Mouse (Mus musculus): ENCODE data around the gene Defb22. TPM values are rescaled to one million over a fixed set of nuclear protein-coding genes. Genes with fewer than 3 reads are reported as not detected.
A peak's percentile ranks its signal among the peaks of the same experiment; 100 is the strongest.

Gene Defb22
- total RNA-seq, 2 experiments from 2014 or later: not detected

- peak; percentile 69 for ATAC-seq (replicated peaks; ENCODE audit: low FRiP score, low TSS enrichment, poor library complexity, severe bottlenecking)
These were observed 43.3 kb downstream of the Defb22 start for GRCm38 (mm10) chr2:152446642-152447041.

- no peak for ATAC-seq (replicated peaks; ENCODE audit: low FRiP score, low TSS enrichment, poor library complexity, severe bottlenecking)
These were observed 46.7 kb downstream of the Defb22 start for GRCm38 (mm10) chr2:152443281-152443680.

GRCm38 (mm10) chr2:152442322-152442721 lies 47.6 kb downstream of the Defb22 start:
- no peak for ATAC-seq (replicated peaks; ENCODE audit: low FRiP score, low TSS enrichment, poor library complexity, severe bottlenecking)

GRCm38 (mm10) chr2:152439833-152440232 lies 50.1 kb downstream of the Defb22 start:
- ATAC-seq (replicated peaks; ENCODE audit: low FRiP score, low TSS enrichment, poor library complexity, severe bottlenecking): no peak

GRCm38 (mm10) chr2:152438963-152439362 lies 51.0 kb downstream of the Defb22 start:
- ATAC-seq (replicated peaks; ENCODE audit: low FRiP score, low TSS enrichment, poor library complexity, severe bottlenecking): peak; percentile 51; the same call in 1 of the 2 replicates

DNA sequence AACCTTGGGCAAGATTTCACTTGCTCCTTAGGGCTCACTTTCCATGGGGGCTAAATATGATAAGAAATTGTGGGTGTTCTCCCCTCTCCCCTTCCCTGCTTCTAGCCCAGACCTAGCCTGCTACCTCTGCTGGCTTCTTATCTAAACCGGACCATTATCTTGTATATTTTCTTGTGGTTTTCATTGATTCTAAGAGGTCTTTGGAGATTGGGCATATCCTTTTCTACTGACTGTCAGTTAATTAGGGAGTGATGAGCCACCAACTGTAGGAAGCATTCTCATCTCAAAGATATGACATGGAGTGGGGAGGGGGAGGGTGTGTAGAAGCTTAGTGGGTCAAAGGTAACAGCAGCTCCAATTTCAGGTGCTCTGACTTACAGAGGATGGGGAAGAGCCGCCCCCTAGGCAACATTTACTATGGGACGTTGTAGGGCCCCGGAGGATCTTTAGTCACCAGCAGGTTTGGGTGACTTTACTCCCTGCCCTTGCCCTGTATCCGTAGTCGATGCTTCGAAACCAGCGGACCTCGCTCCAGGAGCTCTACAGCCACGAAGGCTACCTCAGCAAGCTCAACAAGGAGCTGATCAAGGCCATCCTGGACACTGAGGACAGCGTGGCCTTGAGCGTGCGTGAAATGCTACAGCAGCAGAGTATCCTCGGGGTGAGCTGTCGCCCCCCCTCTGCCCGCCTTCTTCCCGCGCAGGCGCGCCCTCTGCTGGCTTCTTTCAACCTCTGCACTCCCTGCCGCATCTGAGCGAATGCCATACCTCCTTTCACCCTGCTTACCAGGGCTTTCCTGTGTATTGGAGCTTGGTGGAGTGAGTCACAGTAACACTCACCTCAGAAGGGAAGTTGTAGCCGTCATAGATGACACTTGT lies 52.7 kb downstream of the Defb22 start:
- ATAC-seq (replicated peaks; ENCODE audit: low FRiP score, low TSS enrichment, poor library complexity, severe bottlenecking): peak; percentile 88

- ATAC-seq (replicated peaks; ENCODE audit: low FRiP score, low TSS enrichment, poor library complexity, severe bottlenecking): no peak
These were observed 53.5 kb downstream of the Defb22 start for GRCm38 (mm10) chr2:152436405-152436901.

Other genes starting within 250 kb of the Defb22 start
- 23.5 and 27.8 TPM in 2 replicates for gene Tbc1d20, start 196.3 kb downstream of the Defb22 start, total RNA-seq (2014; fragmentation: Nextera tagmentation)
- 11.7 and 12.0 TPM in 2 replicates for gene Tbc1d20, start 196.3 kb downstream of the Defb22 start, total RNA-seq (2017)
- 120 and 125 TPM in 2 replicates for gene Rbck1, start 157.5 kb downstream of the Defb22 start, total RNA-seq (2014; fragmentation: Nextera tagmentation)
- gene Rbck1, start 157.5 kb downstream of the Defb22 start, total RNA-seq (2017): 50.3 and 57.0 TPM in 2 replicates
- gene Trib3, start 146.1 kb downstream of the Defb22 start, total RNA-seq (2014; fragmentation: Nextera tagmentation): 1.0 TPM in 1 of 2 replicates, not detected in the other
- gene Trib3, start 146.1 kb downstream of the Defb22 start, total RNA-seq (2017): not detected in 2 replicates
- not detected in 2 replicates for gene Nrsn2, start 113.5 kb downstream of the Defb22 start, total RNA-seq (2014; fragmentation: Nextera tagmentation)
- not detected in 2 replicates for gene Nrsn2, start 113.5 kb downstream of the Defb22 start, total RNA-seq (2017)
- gene Sox12, start 92.1 kb downstream of the Defb22 start, total RNA-seq (2014; fragmentation: Nextera tagmentation): 22.9 and 25.1 TPM in 2 replicates
- gene Sox12, start 92.1 kb downstream of the Defb22 start, total RNA-seq (2017): 2.4 and 7.7 TPM in 2 replicates
- gene Zcchc3, start 75.1 kb downstream of the Defb22 start, total RNA-seq (2014; fragmentation: Nextera tagmentation): 10.1 and 11.2 TPM in 2 replicates
- 6.6 and 7.8 TPM in 2 replicates for gene Zcchc3, start 75.1 kb downstream of the Defb22 start, total RNA-seq (2017)
- not detected in 2 replicates for gene 6820408C15Rik, start 74.6 kb downstream of the Defb22 start, total RNA-seq (2014; fragmentation: Nextera tagmentation)
- not detected in 2 replicates for gene 6820408C15Rik, start 74.6 kb downstream of the Defb22 start, total RNA-seq (2017)
- gene Defb23, start 25.5 kb downstream of the Defb22 start, total RNA-seq (2014; fragmentation: Nextera tagmentation): not detected in 2 replicates
- gene Defb23, start 25.5 kb downstream of the Defb22 start, total RNA-seq (2017): not detected in 2 replicates
- gene Defb20, start 13.1 kb downstream of the Defb22 start, total RNA-seq (2014; fragmentation: Nextera tagmentation): not detected in 2 replicates
- not detected in 2 replicates for gene Defb20, start 13.1 kb downstream of the Defb22 start, total RNA-seq (2017)
- gene Defb26, start 21.6 kb upstream of the Defb22 start, total RNA-seq (2014; fragmentation: Nextera tagmentation): not detected in 2 replicates
- not detected in 2 replicates for gene Defb26, start 21.6 kb upstream of the Defb22 start, total RNA-seq (2017)
- gene Defb28, start 28.1 kb upstream of the Defb22 start, total RNA-seq (2014; fragmentation: Nextera tagmentation): not detected in 2 replicates
- gene Defb28, start 28.1 kb upstream of the Defb22 start, total RNA-seq (2017): not detected in 2 replicates
- not detected in 2 replicates for gene Defb29, start 50.0 kb upstream of the Defb22 start, total RNA-seq (2014; fragmentation: Nextera tagmentation)
- not detected in 2 replicates for gene Defb29, start 50.0 kb upstream of the Defb22 start, total RNA-seq (2017)
- gene Gm17416, start 79.2 kb upstream of the Defb22 start, total RNA-seq (2014; fragmentation: Nextera tagmentation): not detected in 2 replicates
- gene Gm17416, start 79.2 kb upstream of the Defb22 start, total RNA-seq (2017): not detected in 2 replicates
- gene Defb21, start 82.6 kb upstream of the Defb22 start, total RNA-seq (2014; fragmentation: Nextera tagmentation): not detected in 2 replicates
- gene Defb21, start 82.6 kb upstream of the Defb22 start, total RNA-seq (2017): not detected in 2 replicates
- gene Defb19, start 90.2 kb upstream of the Defb22 start, total RNA-seq (2014; fragmentation: Nextera tagmentation): not detected in 2 replicates
- gene Defb19, start 90.2 kb upstream of the Defb22 start, total RNA-seq (2017): not detected in 2 replicates
- not detected in 2 replicates for gene Defb45, start 109.3 kb upstream of the Defb22 start, total RNA-seq (2014; fragmentation: Nextera tagmentation)
- not detected in 2 replicates for gene Defb45, start 109.3 kb upstream of the Defb22 start, total RNA-seq (2017)
- gene Defb36, start 114.2 kb upstream of the Defb22 start, total RNA-seq (2014; fragmentation: Nextera tagmentation): not detected in 2 replicates
- gene Defb36, start 114.2 kb upstream of the Defb22 start, total RNA-seq (2017): not detected in 2 replicates
- gene Defb25, start 132.9 kb upstream of the Defb22 start, total RNA-seq (2014; fragmentation: Nextera tagmentation): not detected in 2 replicates
- gene Defb25, start 132.9 kb upstream of the Defb22 start, total RNA-seq (2017): not detected in 2 replicates
- 4.9 TPM in 1 of 2 replicates, not detected in the other for gene Rem1, start 136.8 kb upstream of the Defb22 start, total RNA-seq (2014; fragmentation: Nextera tagmentation)
- gene Rem1, start 136.8 kb upstream of the Defb22 start, total RNA-seq (2017): not detected in 2 replicates
- 66.9 and 68.1 TPM in 2 replicates for gene H13, start 179.3 kb upstream of the Defb22 start, total RNA-seq (2014; fragmentation: Nextera tagmentation)
- gene H13, start 179.3 kb upstream of the Defb22 start, total RNA-seq (2017): 56.1 and 69.1 TPM in 2 replicates
- gene Mcts2, start 196.9 kb upstream of the Defb22 start, total RNA-seq (2014; fragmentation: Nextera tagmentation): 12.5 and 20.3 TPM in 2 replicates
- gene Mcts2, start 196.9 kb upstream of the Defb22 start, total RNA-seq (2017): 5.8 and 6.2 TPM in 2 replicates
- gene Id1, start 246.1 kb upstream of the Defb22 start, total RNA-seq (2014; fragmentation: Nextera tagmentation): not detected in 2 replicates
- gene Id1, start 246.1 kb upstream of the Defb22 start, total RNA-seq (2017): not detected in 2 replicates

Data from megakaryocyte-erythroid progenitor cell, adult 5-6 weeks (primary cell).